In genomic region chr1:136739486-136739885, GRCm38 (mm10) we compare ENCODE assay signal across 9 mouse cellular contexts.
DNase-seq lines count a peak whose midpoint lies in the region; ATAC-seq and TF ChIP-seq lines count a peak whose summit lies in the region.
"Had no signal": no experiment of that assay in that cellular context is flagged by ENCODE, and none has a peak within 500 bp of the region (broad histone marks: within the 10 kb centered on the region; RNA-seq: fewer than 3 reads in every experiment).

No protein-coding gene starts in this region.

- H3K9ac ChIP-seq in hindbrain, embryonic 12.5 days: no peak overlapping the region
- H3K9ac ChIP-seq: limb, embryonic 12.5 days had no signal

- TF ChIP-seq CTCF in cerebellum, adult 2 months (IDR thresholded peaks at IDR 0.05; ENCODE audit: borderline replicate concordance, insufficient read depth, low read depth, low read length): peak; percentile 62

- H3K9me3 ChIP-seq in hindbrain, embryonic 12.5 days (replicated peaks): no peaks in the 10 kb centered on the region

- peak; percentile 25 for DNase-seq in cerebellum, adult 2 months
- no peak for DNase-seq in cerebellum, adult 8-10 months
- DNase-seq in urinary bladder, postnatal 14 days (ENCODE audit: low spot score): peak; percentile 38
- no peak for DNase-seq in urinary bladder, postnatal 10 days (ENCODE audit: low spot score)
- DNase-seq in gastrocnemius, adult 18-20 months (ENCODE audit: low spot score): peak; percentile 77
- DNase-seq in layer of hippocampus, adult 9-10 months (ENCODE audit: low spot score): peak; percentile 84

- no peaks in the 10 kb centered on the region for H3K4me1 ChIP-seq in cerebellum, adult 2 months (ENCODE audit: control insufficient read depth, insufficient read depth, low read length)
- H3K4me1 ChIP-seq in hindbrain, embryonic 12.5 days: no peaks in the 10 kb centered on the region

- no peaks in the 10 kb centered on the region for H3K36me3 ChIP-seq in hindbrain, embryonic 12.5 days
- H3K36me3 ChIP-seq: limb, embryonic 12.5 days had no signal

- no peak overlapping the region for H3K27ac ChIP-seq in cerebellum, adult 2 months (ENCODE audit: insufficient read depth, low read length)
- H3K27ac ChIP-seq in hindbrain, embryonic 12.5 days: no peak overlapping the region
- H3K27ac ChIP-seq: limb, embryonic 12.5 days had no signal

- ATAC-seq in megakaryocyte progenitor cell, adult 5-6 weeks (replicated peaks; ENCODE audit: poor library complexity): peak; percentile 69
- ATAC-seq in hindbrain, embryonic 12.5 days (ENCODE audit: low FRiP score): no peak

- WGBS in cerebellum, adult 2 months: 65% methylated on average over 5 of the region's 5 CpGs
- WGBS in hindbrain, embryonic 12.5 days: 89% methylated on average over 5 of the region's 5 CpGs

- no peak overlapping the region for H3K4me2 ChIP-seq in hindbrain, embryonic 12.5 days (replicated peaks)
- H3K4me2 ChIP-seq: limb, embryonic 12.5 days had no signal

- H3K4me3 ChIP-seq in cerebellum, adult 2 months (replicated peaks; ENCODE audit: insufficient read depth, low read depth, low read length): no peak overlapping the region
- H3K4me3 ChIP-seq in hindbrain, embryonic 12.5 days: no peak overlapping the region
- H3K4me3 ChIP-seq: limb, embryonic 12.5 days had no signal

- H3K27me3 ChIP-seq in cerebellum, adult 2 months (ENCODE audit: control insufficient read depth, insufficient read depth, low read length): no peaks in the 10 kb centered on the region
- no peaks in the 10 kb centered on the region for H3K27me3 ChIP-seq in hindbrain, embryonic 12.5 days
- H3K27me3 ChIP-seq: limb, embryonic 12.5 days had no signal

- TF ChIP-seq POLR2A in cerebellum, adult 2 months (IDR thresholded peaks at IDR 0.05; ENCODE audit: borderline replicate concordance, insufficient read depth, low read length): no peak

Comparison
In these comparisons a context has a peak if more than half of its experiments do, and no peak if none do; other contexts are left out.
1. DNase-seq: peak in cerebellum, adult 2 months (2 of 2), urinary bladder, postnatal 14 days (single experiment), gastrocnemius, adult 18-20 months (single experiment) and layer of hippocampus, adult 9-10 months (single experiment); none in cerebellum, adult 8-10 months (single experiment) and urinary bladder, postnatal 10 days (single experiment).